Mouse (Mus musculus) natural killer cell, adult 2 months (primary cell): Measurements from ENCODE around the gene Slc38a2.

Experiments
- DNase-seq, 2 experiments: peaks; one replicate each; pipeline ENCODE4 v3.0.0; 2022; ENCODE audit warnings: low spot score in 2 of 2

Gene Slc38a2

DNA sequence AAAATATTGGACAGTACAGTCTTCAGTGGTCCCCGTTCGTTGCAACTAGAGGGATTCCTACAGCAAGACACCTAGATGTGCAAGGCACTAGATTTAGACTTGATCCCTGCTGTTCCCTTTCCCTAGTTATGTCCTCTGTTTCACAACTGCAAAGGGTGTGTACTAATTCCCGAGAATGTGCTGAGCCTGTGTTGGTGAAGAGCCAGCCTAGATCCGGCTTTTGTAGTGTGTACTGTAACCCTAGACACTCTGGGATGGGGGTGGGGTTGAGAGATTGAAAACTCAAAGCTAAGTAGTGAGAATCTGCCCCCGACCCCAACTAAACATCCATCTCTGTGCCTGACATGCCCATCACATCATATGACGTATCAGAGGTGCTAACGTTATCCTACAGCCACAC, 18.9 kb upstream of the Slc38a2 start:
- no peak for DNase-seq

DNA sequence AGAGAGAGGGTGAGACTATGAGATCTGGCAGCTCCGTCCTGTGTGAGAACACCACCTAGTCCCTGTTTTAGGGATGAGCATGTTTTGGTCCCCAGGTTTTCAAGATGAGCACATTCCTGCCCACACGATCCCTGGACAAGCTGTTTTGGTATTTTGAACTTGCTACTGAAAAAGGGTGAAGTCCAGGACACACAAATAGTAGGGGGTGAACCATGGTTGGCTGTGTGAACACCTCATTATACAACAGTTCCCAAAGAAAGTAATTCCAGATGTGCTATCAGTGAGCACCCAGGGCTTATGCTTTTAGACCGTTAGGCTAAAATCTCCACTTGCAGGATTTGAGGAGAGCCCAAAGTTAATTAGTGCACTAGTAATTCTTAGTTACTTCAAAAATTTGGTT, 17.7 kb upstream of the Slc38a2 start:
- DNase-seq, result no peak

DNA sequence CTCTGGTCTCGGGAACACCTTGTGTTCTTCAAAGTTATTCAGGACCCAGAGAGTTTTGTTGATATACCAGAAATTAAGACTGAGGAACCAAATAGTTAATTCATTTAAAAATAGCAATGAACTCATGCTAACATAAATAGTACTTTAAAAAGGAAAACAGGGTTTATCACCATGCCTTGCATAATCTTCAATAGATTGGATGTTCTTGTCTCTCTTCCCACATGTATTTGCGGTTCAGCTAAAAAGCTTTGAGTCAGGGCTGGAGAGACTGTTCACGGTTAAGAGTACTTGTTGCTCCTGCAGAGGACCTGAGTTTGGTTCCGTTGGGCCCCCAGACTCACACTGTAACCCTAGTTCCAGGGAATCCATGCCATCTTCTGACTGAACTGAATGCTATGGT, 16.8 kb upstream of the Slc38a2 start:
- no peak for DNase-seq

DNA sequence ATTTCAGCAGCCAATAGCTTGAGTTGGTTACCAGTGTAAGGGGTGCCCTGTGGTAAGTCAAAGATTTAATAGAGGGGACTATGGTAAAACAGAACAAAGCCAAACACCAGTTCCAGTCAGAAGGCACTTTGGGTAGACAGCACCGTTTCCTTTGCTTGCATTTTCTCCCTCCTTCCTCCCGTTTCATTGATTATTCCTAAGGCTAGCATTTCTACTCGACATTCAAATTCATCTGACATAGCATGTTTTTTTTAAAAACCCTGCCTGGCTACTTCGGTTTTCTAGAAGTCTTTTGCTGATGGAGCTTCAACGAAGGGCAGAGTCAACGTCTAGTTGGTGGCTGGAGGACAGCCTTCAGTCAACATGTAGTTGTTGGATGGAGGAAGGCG, 16.2 kb upstream of the Slc38a2 start:
- no peak for DNase-seq

DNA sequence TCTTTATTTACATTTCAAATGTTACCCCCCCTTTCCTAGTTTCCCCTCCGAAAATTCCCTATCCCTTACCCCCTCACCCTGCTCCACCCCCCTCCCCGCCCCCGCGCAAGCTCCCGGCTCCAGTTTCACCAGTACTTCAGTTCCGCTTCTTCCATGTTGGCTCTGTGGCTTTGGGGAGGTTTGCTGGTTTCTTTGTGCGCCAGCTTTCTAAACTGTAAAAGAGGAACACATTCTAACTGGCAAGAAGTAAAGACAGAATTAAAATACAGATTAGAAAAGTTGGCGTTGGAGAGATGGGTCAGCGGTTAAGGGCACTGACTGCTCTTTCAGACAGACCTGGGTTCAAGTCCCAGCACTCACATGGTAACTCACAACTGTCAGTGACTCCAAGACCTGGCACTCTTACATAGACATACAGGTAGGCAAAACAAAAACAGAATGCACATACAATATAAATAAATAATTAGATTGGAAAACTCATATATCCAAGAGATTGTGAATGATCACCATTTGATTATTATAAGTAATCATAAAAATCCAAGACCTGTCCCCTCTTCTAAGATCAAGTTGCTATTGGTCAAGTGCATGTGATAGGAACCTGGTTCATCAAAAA, 15.7 kb upstream of the Slc38a2 start:
- DNase-seq, result no peak

DNA sequence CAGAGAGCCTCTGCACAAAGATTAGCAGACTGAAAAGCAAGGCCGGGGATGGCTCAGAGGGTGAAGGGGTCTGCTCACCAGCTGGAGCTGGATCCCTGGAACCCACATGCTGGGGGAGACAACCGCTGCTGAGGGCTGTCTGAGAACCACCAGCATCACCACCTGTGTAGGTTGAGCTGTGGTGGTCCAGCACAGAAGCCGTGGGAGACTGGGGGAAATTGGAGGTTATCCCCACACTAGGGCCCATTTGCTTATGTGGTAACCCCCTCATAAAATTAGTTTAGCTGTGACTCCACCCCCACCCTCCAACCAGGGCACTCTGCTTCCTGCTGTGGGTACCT, 15.1 kb upstream of the Slc38a2 start:
- peak in 1 of 2 experiments; percentile 38 for DNase-seq

DNA sequence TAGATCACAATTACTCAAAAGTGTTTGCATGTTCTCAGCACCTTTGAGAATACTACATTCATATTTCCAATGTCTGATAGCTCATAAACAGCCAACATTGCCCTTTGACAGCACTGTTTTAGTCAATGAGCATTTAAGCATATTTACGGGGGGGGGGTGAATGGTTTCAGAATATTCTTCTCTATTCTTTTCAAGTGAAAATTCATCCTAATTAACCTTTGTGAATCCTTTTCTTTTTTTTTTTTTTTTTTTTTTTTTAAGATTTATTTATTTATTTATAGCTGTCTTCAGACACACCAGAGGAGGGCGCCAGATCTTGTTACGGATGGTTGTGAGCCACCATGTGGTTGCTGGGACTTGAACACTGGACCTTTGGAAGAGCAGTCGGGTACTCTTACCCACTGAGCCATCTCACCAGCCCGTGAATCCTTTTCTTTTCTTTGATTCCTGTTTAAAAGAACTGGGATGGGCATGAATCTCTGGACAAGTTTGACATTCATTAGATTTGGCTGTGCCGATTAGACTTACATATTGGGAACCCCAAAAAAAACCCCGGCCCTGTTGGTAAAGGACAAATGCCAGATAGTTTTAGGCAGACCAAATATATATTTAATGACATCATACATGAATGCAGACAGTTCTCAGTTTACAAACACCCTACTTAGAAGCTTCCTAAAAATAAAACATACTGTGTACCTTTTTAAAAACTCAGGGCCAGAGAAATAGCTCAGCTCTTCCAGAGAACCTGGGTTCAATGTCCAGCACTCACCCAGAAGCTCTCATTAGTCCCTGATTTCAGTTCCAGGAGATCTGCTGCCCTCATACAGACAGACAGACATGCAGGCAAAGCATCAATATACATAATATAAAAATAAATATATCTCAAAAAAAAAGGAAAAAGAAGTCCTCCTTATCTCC, 14.5 kb upstream of the Slc38a2 start:
- no peak for DNase-seq

DNA sequence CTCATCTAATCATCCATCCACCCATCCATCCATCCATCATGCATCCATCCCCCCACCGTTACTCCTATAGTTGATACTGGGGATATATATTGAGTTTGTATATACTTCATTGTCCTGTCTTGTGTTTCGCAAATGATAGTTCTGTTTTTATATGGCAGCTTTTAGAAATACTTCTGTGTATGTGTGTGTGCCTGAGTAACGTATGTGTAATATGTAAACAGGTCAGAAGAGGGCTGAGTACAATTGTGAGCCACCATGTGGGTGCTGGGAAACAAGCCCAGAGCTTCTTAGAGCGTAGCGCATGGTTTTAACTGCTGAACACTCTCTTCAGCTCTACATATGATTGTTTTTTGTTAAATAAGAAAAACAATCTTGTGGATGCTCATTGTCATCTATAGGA, 12.8 kb upstream of the Slc38a2 start:
- DNase-seq, result no peak

DNA sequence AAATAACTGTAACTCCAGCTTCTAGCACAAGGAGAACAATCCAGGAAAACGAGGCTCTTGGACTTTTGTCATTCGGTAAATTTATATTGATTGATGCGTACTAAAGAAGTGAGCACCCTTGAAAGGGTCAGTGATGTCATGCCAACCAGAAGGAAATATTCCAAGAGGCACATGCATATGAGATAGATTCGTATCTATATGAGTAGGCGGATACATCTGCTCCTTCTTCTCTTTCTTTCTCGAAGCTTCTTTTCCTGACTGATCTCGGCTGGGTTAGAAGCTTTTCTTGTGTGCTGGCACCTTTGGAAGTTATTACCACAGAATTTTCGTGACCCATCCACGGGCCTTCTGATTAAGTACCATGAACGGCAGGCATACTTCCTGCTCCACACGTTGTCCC, 12.1 kb upstream of the Slc38a2 start:
- no peak for DNase-seq

DNA sequence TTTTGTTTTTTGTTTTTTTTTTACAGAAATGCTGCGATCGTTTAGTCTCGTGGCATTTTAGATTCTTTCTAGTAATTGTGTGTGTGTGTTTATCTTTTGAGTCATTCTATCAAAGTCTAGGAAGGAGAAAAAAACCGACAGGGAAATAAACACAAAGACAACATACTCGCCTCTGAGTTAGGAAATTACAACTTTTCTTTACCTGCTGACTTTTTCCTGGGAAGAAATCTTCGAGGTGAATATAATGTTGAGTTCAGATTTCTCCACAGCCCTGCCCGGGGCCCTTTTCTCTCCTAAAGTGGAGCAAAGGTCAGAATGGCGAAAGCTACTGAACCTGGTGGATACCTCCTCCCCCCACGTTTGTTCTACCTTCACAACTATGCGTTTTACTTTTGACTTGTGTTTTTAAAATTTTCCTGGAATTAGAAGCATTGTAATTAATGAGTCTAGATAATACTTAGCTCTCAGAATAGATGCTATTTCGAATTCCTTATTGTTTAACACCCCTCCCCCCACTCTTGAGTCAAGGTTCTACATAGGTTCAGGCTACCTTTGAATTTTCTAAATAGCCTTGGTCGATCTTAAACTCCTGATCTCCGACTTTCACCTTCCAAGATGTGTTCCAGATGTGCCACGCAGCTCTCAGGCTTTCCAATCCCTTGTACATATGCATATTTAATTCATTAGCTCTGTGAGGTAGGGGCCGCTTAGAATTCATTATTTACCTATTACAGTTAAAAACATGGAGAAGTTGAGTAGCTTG, 11.0 kb upstream of the Slc38a2 start:
- no peak for DNase-seq

DNA sequence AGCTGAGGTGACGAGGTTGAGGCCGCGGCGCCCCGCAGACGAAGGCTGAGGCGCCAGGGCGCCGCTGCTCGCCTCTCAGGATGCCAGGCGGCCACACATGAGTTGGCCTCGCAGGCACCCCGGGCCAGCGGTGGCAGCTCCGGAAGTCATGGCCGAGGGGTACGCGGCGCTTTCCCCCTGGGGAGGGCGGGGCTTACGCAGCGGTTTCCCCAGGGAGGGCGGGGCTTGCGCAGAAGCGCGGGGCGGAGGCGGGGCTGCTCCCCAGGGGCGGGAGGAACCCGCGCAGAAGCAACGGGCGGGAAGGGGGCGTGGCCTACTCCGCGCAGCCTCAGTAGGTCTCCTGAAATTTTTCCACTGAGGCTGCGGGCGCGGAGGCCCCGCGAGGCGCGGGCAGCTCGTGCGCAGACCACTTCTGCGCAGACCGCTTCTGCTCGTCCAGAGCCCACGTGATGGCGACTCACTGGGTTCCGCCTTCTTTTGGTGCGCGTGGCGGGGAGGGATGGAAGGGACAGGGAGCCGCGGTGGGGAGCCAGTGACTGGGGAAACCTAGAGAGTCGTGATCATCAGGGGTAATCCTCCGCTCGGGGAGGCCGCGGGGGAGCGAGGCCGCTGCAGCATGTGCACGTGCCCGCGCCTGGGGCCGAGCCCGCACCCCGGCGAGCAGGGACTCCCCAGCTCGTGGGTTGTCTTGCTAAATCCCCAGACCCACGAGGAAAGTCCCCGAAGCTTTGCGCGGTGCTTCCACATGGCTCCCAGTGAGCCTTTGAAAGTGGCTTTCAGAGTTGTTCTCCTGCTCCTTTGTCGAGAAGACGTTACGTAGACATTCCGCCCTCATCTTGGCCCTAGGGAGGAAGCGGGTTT, 10.2 kb upstream of the Slc38a2 start:
- peak; percentile 98 to 99 for DNase-seq

DNA sequence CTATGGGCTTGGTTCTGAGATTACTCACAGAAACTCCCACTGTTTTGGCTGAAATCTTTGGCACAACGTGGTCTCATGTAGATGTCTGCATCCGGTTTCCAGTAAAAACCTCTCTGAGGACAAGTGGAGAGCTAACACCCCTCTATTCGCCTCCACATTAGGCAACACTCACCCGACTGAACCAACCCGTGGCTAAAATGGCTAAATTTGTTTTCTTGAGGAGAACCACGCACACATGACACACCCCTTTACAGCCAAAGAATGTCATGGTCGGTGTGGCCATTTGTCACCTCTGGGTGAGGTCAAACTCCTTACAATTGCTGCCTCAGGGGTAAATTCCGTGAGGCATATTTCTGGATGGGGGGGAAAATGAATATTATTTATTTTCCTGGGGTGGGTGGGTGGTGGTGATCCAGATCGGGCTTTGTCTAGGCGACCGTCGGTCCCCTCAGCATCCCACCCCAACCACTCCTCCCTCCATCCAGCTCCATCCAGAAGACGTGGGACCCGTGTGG, 9.5 kb upstream of the Slc38a2 start:
- DNase-seq, result no peak

DNA sequence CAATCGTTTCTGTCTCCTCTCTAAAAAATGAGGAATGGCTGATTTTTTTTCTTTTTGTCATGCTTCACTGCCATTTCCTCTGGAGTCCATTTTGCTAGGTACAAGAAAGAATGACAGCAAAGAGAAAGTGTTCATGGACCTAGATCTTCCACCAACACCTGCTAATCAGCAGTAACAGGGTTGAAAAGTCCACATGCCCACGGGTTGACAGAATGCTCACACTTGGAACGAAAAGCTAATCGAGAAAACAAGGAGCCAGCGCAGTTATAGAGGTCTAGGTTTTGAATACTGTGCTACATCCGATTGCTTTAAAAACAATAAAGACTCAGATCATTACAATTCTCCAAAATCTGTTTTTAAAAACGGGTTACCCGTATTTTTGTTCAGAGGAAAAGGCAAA, 8.9 kb upstream of the Slc38a2 start:
- no peak for DNase-seq

DNA sequence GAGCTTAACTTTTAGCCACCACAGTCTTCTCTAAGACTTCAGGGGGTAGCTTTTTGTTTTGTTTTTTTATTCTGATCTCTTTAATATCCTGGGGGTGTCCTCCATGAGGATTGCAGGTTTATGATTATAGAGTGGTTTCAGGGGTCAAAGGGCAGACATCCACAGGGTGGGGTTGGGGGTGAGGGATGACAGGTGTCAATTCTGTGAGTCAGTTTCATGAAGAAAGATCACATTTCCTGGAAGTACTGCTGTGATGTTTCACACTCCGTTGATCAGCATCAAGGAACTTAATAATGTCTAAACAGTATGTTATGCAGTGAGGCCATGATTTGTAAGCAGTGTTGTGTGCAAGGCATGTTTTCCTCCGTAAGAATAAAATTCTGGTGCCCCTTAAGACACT, 8.4 kb upstream of the Slc38a2 start:
- peak in 1 of 2 experiments; percentile 42 for DNase-seq

DNA sequence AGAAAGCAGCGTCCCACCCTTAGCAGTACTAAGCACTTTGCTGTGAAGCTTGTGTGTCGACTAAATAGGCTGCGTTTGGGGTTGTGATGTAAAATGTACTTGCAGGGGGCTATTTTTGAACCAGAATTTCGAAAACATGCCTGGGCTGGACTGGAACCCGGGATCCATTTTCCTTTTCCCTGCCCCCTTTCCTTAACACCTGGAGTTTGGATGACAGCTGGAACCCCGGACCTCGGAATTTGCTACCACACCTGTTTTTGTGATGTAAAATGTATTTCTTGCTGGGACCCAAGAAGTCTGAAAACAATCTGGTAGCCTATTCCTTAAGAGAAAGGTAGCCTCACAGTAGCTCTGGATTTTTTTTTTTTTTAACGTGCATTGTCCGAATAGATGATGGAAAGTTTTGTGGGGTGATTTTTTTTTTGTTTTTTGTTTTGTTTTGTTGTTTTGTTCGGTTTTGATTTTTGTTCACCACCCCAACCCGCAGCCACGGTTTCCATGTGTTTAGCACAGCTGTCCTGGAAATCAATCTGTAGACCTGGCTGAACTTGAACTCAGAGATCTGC, 3.0 kb upstream of the Slc38a2 start:
- no peak for DNase-seq

DNA sequence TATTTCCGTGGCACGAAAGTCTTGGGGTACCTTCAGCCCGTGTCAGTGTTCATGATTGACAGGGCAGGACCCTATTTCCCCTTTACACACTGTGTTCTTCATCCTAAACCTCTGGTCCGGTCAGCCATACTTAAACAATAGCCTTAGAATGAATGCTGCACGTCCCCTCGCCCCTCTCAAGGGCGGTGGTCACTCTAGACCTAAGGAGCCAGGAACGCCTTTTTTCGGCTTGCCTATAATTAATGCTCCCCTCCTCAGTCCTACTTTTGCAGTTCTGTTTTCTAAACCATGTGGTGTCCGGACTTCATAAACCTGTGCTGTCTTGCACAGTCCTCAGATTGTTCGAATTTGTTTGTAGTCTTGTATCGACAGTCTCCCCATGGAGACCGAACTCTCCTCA, 1.2 kb upstream of the Slc38a2 start:
- no peak for DNase-seq

DNA sequence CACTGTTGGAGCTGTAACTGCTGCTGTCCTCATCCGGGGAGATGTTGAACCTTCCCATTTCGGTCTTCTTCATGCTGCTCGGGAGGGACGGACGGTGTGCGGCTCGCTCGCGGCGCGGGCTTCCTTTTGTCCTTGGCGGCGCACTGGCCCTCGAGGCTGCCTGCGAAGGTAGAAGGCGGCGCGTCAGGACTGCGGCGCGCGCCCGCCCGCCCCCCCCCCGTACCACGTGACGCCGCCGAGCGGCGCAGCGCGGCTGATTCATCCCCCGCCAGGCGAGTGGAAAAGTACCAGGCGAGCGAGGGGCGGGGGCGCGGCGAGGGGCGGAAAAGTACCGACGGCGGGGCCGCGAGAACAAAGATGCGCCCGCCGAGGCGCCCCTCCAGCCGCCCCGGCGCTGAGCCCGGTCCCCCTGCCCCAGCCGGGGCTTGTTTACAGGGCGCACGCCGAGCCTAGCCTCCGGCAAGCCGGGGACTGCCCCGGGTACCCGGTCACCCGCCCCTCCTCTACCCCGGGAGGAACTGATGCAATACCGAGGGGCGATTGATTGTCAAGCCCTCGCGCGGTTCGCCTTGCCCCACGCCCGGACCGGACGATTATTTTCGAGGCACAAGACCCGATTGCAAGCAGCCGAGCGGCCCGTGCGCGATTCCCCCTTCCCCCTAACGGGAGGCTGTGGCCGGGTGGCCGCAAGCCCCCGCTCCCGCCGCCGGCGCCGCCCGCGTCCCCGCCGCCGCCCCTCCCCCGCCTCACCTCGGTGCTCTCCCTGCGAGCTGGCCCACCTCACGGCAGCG, 677 bp downstream of the Slc38a2 start:
- peak; percentile 84 to 87 for DNase-seq

DNA sequence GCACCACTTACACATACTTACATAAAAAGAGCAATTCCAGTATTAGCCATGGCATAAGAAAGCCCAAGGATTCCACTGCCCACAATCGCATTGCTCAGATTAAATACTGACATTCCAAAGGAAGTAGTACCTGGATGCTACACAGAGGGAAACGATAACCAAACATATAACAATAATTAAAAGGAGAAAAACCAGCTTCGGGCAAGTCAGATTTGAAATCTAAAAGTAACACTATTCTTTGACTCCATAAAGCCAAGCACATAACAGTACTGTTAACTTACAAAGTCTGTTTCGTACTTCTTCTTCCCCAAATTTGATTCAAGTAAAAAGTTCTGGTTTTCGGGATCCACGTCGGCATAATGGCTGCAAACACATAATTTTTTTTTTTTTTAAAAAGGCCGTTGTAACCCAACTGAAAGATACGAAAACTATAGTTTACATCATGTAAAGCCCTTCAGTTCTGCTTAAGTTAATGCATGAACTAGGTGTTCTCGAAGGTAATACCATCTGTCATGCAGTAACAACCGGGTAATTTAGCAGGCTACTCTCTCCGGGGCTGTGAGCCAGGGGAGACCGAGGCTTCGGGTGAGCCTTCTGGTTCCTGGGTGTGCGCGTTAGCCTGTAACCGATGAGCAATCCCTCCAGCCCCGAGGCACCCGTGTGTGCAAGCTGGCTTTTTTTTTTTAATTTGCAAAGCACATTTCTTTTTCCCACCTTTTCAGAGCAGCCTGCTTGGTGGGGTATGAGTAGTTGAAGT, 1.5 kb downstream of the Slc38a2 start:
- peak in 1 of 2 experiments; percentile 14 for DNase-seq

DNA sequence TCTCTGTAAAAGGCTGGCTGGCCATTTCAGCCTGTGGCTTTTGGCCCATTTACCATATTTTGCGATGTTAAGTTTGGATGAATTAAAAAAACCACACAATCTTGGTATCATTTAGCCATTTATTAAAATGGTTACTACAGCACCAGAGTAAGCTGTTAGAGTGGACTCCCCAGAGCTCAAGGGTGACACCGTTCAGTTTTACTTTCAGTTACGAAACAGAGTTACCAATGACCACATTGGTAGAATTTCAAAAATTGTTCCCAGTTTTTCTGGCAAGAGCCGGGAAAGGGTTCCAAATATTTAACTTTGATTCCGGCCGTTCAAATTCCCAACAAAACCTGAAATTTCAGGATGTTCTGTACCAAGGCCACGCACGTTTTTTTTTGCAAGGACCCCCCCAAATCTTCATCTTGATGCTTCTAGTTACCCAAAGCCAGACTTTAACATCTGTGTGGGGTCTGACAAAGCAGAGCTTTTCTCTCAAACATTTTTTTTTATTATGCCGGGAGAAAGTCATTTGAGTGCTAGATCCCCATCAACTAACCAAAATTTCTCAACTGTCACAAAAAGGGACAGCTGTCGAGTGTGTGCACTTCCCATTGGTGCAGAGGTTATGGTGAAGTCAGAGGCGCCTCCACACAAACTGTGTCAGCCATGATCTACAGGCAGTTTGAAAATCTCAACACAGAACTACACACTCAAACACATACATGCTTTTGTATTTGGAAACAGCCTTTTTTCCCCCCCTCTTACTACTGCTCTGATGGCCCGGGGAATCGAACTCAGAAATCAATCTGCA, 2.8 kb downstream of the Slc38a2 start:
- DNase-seq, result no peak
